Mouse (Mus musculus) lung, adult 2 months (tissue): ENCODE measurements at regions not wholly inside any gene's neighbourhood (a gene's known extent, or its start where the extent isn't known, plus 50 kb on each side); places are given as distances from the start of the nearest gene placed in this dataset.

Source experiments
- DNase-seq: peaks from one replicate; pipeline ENCODE4 v3.0.0; 2022
- H3K4me1 ChIP-seq: fragments of 200-500 bp; 2 replicates; pipeline ENCODE4 v1.6.1; 2011; ENCODE audit warnings: low read length; ENCODE audit not compliant: control insufficient read depth, insufficient read depth
- H3K4me3 ChIP-seq: fragments of 200-500 bp; replicated peaks from 2 replicates; pipeline ENCODE3; 2011; ENCODE audit warnings: low read depth, mild to moderate bottlenecking, control low read depth, low read length; ENCODE audit errors: extremely low read depth
- CTCF ChIP-seq: fragments of 200-500 bp; IDR thresholded peaks from 2 replicates; pipeline ENCODE4 v1.5.1; 2011; ENCODE audit warnings: mild to moderate bottlenecking, low read length, control low read depth; ENCODE audit not compliant: insufficient read depth
- POLR2A ChIP-seq: fragments of 200-500 bp; IDR thresholded peaks from 2 replicates; pipeline ENCODE4 v1.6.1; 2011; ENCODE audit warnings: low read depth, mild to moderate bottlenecking, control low read depth, low read length, borderline replicate concordance; ENCODE audit errors: extremely low read depth
- WGBS: fragments of 180-500 bp; shearing (Covaris S2); methylation state at CpG from one replicate; pipeline ENCODE4 v1.1.7; 2018; 5-methylcytosine and 5-hydroxymethylcytosine counted together

DNA sequence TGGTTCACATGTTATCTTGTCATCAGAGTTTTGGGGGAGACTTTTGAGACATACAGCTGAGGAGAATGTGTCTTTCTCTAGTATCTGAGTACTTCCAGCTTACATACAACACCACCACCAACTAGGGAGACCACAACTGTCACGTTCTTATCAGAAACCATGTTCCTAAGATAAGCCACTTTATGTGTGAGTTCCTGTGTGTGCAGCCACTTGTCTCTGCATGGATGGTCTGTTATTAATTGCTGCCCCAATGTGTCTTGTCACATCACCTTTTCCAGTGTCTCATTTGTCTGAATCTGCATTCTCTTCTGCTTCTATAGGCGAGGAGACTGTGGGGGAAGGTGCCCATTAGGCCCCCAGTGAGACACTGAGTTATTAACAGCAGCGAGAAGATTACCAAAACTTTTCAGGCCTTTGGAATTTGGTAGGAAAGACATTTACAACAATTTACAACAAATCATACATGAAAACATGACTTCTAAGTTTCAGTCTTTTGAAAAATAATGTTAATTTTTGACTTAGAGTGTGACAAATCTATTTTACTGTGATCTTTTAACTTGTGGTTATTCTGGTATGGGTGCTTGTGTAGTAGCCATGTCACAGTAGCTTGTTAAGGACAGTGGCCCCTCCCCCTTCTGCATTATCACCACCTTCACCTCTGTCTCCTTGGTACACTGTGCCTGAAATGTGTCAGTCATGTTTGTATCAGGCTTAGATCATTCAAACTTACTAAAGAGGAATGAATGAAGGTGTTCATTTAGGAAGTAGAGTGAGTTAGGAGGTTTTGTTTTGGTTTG lies 79.3 kb upstream of the Tet2 start:
- 68% methylated on average over 3 of the region's 3 CpGs for WGBS
- no peak for DNase-seq

GRCm38 (mm10) chr3:133625046-133625445 lies 80.1 kb upstream of the Tet2 start:
- DNase-seq = no peak
- whole genome bisulfite sequencing = 86% methylated on average over 3 of the region's 3 CpGs
- no peaks in the 10 kb centered on the region for H3K4me1 ChIP-seq
- no peak for TF ChIP-seq CTCF
- TF ChIP-seq POLR2A = no peak
- no peak overlapping the region for H3K4me3 ChIP-seq

More for the DNA sequence above, 79.3 kb upstream of the Tet2 start:
- Histone ChIP-seq H3K4me1 (no peaks in the 10 kb centered on the region), H3K4me3 (no peak overlapping the region)
- TF ChIP-seq CTCF (no peak), POLR2A (no peak)

- Histone ChIP-seq H3K4me3 (no peak overlapping the region), H3K4me1 (no peaks in the 10 kb centered on the region)
- no peak for DNase-seq
- WGBS = 44% methylated on average over 1 of the region's 1 CpGs
- no peak for TF ChIP-seq POLR2A
- no peak for TF ChIP-seq CTCF
Measured at GRCm38 (mm10) chr3:133626442-133626841, 81.5 kb upstream of the Tet2 start.

GRCm38 (mm10) chr3:133627116-133627844 lies 82.3 kb upstream of the Tet2 start:
- no peak for TF ChIP-seq CTCF
- TF ChIP-seq POLR2A = no peak
- 63% methylated on average over 3 of the region's 3 CpGs for WGBS

GRCm38 (mm10) chr3:133634306-133634705 lies 89.4 kb upstream of the Tet2 start:
- no peak for TF ChIP-seq POLR2A
- no peak for TF ChIP-seq CTCF

More at GRCm38 (mm10) chr3:133627116-133627844, 82.3 kb upstream of the Tet2 start:
- Histone ChIP-seq H3K4me1 (no peaks in the 10 kb centered on the region), H3K4me3 (no peak overlapping the region)
- no peak for DNase-seq

DNA sequence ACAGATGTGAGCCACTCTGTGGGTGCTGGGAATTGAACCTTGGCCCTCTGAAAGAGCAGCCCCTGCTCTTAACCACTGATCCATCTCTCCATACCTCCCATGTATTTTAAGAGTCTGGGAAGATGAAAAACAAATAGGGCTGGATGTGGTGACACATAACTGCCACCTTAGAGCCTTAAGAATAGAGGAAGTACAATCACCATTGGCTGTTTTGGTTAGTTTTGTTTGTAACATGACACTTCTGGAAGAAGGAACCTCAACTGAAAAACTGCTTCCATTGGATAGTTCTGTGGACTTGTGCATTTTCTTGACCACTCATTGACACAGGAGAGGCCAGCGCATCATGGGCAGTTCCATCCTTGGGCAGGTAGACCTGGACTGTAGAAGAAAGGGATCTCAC lies 100.7 kb upstream of the Tet2 start:
- Histone ChIP-seq H3K4me1 (no peaks in the 10 kb centered on the region), H3K4me3 (no peak overlapping the region)
- no peak for DNase-seq
- 97% methylated on average over 1 of the region's 1 CpGs for WGBS
- no peak for TF ChIP-seq POLR2A
- no peak for TF ChIP-seq CTCF

More at GRCm38 (mm10) chr3:133634306-133634705, 89.4 kb upstream of the Tet2 start:
- whole genome bisulfite sequencing = 85% methylated on average over 5 of the region's 5 CpGs
- no peak overlapping the region for H3K4me3 ChIP-seq
- no peaks in the 10 kb centered on the region for H3K4me1 ChIP-seq
- no peak for DNase-seq

DNA sequence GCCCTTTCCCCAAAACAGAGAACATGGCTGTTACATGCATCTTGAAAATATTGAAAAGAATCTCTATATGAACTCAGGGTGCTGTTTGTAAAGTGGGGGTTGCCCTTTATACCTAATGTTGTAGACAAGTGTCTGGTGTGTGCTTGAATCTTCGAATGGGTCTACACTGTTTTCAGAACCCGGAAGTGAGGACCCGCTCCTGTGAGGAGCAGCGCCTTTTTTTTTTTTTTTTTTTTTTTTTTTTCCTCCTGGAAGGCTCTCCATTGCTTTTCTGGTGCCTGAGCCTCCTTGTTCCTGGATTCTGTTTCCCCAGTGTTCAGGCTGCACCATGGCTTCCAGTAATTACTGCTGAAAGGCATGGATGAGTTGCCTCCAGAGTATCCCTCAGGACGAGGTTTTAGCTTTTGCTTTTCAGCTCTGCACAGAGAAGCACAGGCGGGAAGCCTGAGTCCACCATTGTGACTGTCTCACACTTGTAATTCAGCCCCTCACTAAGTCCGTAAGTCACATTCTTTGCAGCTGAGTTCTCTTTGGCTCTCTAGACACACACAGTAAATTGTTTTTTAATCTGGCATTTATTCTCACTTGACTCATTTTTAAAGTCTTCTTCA lies 101.6 kb upstream of the Tet2 start:
- DNase-seq = no peak
- H3K4me1 ChIP-seq = no peaks in the 10 kb centered on the region
- WGBS = 59% methylated on average over 7 of the region's 7 CpGs
- H3K4me3 ChIP-seq = no peak overlapping the region
- TF ChIP-seq CTCF = no peak
- TF ChIP-seq POLR2A = no peak

GRCm38 (mm10) chr3:133650025-133650424 lies 105.1 kb upstream of the Tet2 start:
- Histone ChIP-seq H3K4me1 (no peaks in the 10 kb centered on the region), H3K4me3 (no peak overlapping the region)
- no peak for TF ChIP-seq CTCF
- TF ChIP-seq POLR2A = no peak

GRCm38 (mm10) chr3:133651996-133652395 lies 107.1 kb upstream of the Tet2 start:
- no peak for TF ChIP-seq CTCF
- TF ChIP-seq POLR2A = no peak
- Histone ChIP-seq H3K4me1 (no peaks in the 10 kb centered on the region), H3K4me3 (no peak overlapping the region)
- WGBS = 77% methylated on average over 4 of the region's 4 CpGs
- no peak for DNase-seq

More at GRCm38 (mm10) chr3:133650025-133650424, 105.1 kb upstream of the Tet2 start:
- no peak for DNase-seq

DNA sequence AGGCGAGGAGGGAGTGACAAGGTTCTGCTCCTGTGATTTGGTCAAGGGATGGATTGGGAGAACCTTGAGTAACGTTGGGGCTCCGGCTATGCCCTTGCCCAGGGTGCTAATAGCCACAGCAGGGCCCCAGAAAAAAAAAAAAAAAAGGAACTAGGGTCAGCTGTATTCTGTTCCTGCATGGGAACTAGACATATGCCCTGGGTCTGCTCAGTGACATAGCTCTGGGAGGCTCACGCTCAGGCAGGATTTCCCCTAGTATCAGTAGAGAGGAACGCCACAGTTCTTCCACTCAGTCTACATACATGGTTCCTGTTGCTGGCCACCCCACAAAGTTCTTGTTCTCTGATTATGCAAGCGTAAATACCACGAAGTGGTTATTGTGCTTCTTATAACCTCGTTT lies 114.8 kb upstream of the Tet2 start:
- TF ChIP-seq POLR2A (no peak), CTCF (no peak)
- 66% methylated on average over 8 of the region's 8 CpGs for WGBS
- Histone ChIP-seq H3K4me1 (no peaks in the 10 kb centered on the region), H3K4me3 (no peak overlapping the region)
- DNase-seq = no peak
